22 mouse cellular contexts compared by ENCODE assay signal in the genomic region with DNA sequence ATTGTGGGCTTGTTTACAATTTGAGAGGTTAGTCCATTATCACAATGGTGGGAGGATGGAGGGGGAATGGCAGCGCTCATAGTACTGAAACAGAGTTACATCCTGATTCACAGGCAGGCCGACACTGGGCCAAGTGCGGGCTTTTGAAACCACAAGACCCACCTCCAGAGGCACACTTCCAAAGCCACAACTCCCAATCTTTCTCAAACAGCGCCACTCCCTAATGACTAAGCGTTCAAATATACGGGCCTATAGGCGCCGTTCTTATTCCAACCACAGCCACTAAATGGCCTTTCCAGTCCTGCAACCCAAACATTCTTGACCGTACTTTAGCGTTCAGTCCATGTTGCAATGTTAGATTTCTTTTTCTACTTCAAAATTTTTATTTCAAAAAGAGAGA. TPM values are rescaled to one million over a fixed set of nuclear protein-coding genes. Genes with fewer than 3 reads are reported as not detected.
DNase-seq lines count a peak whose midpoint lies in the region; ATAC-seq and TF ChIP-seq lines count a peak whose summit lies in the region.
"Had no signal": no experiment of that assay in that cellular context is flagged by ENCODE, and none has a peak within 500 bp of the region (broad histone marks: within the 10 kb centered on the region; RNA-seq: fewer than 3 reads in every experiment).

No protein-coding gene starts in this region.

- no peaks in the 10 kb centered on the region for H3K36me3 ChIP-seq in intestine, postnatal 0 days (ENCODE audit: control insufficient read depth, insufficient read depth)
- H3K36me3 ChIP-seq: forebrain, embryonic 10.5 days; neural tube, embryonic 13.5 days had no signal

- H3K27me3 ChIP-seq in intestine, postnatal 0 days (replicated peaks; ENCODE audit: control insufficient read depth, insufficient read depth, low read length), result no peaks in the 10 kb centered on the region
- H3K27me3 ChIP-seq: neural tube, embryonic 13.5 days had no signal

- no peak overlapping the region for H3K4me2 ChIP-seq in intestine, postnatal 0 days (replicated peaks; ENCODE audit: low read depth)
- H3K4me2 ChIP-seq: hindbrain, embryonic 14.5 days; lung, embryonic 14.5 days; neural tube, embryonic 13.5 days had no signal

- ATAC-seq in megakaryocyte-erythroid progenitor cell, adult 5-6 weeks (replicated peaks; ENCODE audit: low FRiP score, low TSS enrichment, poor library complexity, severe bottlenecking), result peak; percentile 89
- no peak for ATAC-seq in intestine, postnatal 0 days
- ATAC-seq in activated CD4-positive, CD25-positive, alpha-beta regulatory T cell, adult 4 months, result no peak

- no peaks in the 10 kb centered on the region for H3K9me3 ChIP-seq in intestine, postnatal 0 days (ENCODE audit: control insufficient read depth)
- H3K9me3 ChIP-seq: forebrain, embryonic 10.5 days had no signal

- no peak for TF ChIP-seq CTCF in intestine, postnatal 0 days (IDR thresholded peaks at IDR 0.05; ENCODE audit: low read depth)

- no peak overlapping the region for H3K4me3 ChIP-seq in intestine, postnatal 0 days (ENCODE audit: low read depth, low read length)
- H3K4me3 ChIP-seq: forebrain, embryonic 10.5 days; neural tube, embryonic 13.5 days had no signal

- no peak overlapping the region for H3K9ac ChIP-seq in intestine, postnatal 0 days (ENCODE audit: low read depth, low read length)
- H3K9ac ChIP-seq: hindbrain, embryonic 14.5 days; lung, embryonic 14.5 days; neural tube, embryonic 13.5 days had no signal

- DNase-seq in 3T3-L1 (ENCODE audit: low read depth, low spot score), result peak; percentile 97
- peak; percentile 57 for DNase-seq in MEL-GATA-1-ER (ENCODE audit: extremely low read depth, low read depth)
- peak; percentile 78 to 82 for DNase-seq in lung, adult 18-20 months
- DNase-seq in MN1 (ENCODE audit: low spot score), result no peak
- DNase-seq in cerebellum, adult 11 months, result no peak
- DNase-seq: cerebellum, adult 2 months; heart, adult 11 months; kidney, adult 2 months; lung, embryonic 14.5 days; midbrain, embryonic 14.5 days; retina, postnatal 1 day; thymus, postnatal 4 days had no signal

- no peak overlapping the region for H3K27ac ChIP-seq in intestine, postnatal 0 days (ENCODE audit: low read depth, low read length)
- H3K27ac ChIP-seq: forebrain, embryonic 10.5 days; hindbrain, embryonic 14.5 days; neural tube, embryonic 13.5 days had no signal

- H3K4me1 ChIP-seq in intestine, postnatal 0 days (replicated peaks; ENCODE audit: control insufficient read depth, insufficient read depth, low read length), result no peaks in the 10 kb centered on the region
- H3K4me1 ChIP-seq: forebrain, embryonic 10.5 days; neural tube, embryonic 13.5 days had no signal

- 78% methylated on average over 10 of the region's 10 CpGs for WGBS in intestine, postnatal 0 days

RNA-seq across cellular contexts. Expression of a gene that starts 47.9 kb away (rescaled TPM):
- not detected in 2 replicates for total RNA-seq in megakaryocyte-erythroid progenitor cell, adult 5-6 weeks (2014; fragmentation: Nextera tagmentation)
- not detected in 2 replicates for total RNA-seq in megakaryocyte-erythroid progenitor cell, adult 5-6 weeks (2017)
- not detected in 2 replicates for polyA plus RNA-seq in intestine, postnatal 0 days (2015; fragmentation: Nextera tagmentation; extraction: Ambion mirVana)
- not detected for polyA plus RNA-seq in activated CD4-positive, CD25-positive, alpha-beta regulatory T cell, adult 4 months (2017; shearing (Covaris generic))
- polyA plus RNA-seq: cerebellum, adult 2 months; forebrain, embryonic 10.5 days; heart, postnatal 0 days; hindbrain, embryonic 14.5 days; kidney, adult 2 months; limb, embryonic 14.5 days; lung, embryonic 14.5 days; midbrain, embryonic 14.5 days; neural tube, embryonic 13.5 days; small intestine, adult 2 months; testis, adult 2 months had no signal

Comparison
In these comparisons a context has a peak if more than half of its experiments do, and no peak if none do; other contexts are left out.
1. DNase-seq: peak in 3T3-L1 (single experiment), MEL-GATA-1-ER (single experiment) and lung, adult 18-20 months (2 of 2); none in MN1 (single experiment) and cerebellum, adult 11 months (single experiment).